Mouse (Mus musculus) MEL (cell line): ENCODE results near the gene Top3a. TPM values are rescaled to one million over a fixed set of nuclear protein-coding genes. Genes with fewer than 3 reads are reported as not detected.

Experiments used
- DNase-seq: peaks from one replicate; pipeline ENCODE4 v3.0.0; 2011; ENCODE audit warnings: low read depth, low spot score
- H3K27ac ChIP-seq: 2 replicates; pipeline ENCODE4 v1.5.1; 2012; ENCODE audit warnings: low read depth, mild to moderate bottlenecking, control low read depth, low read length, moderate library complexity; ENCODE audit not compliant: control insufficient read depth
- H3K27me3 ChIP-seq, 2 experiments: fragments of 150-350 bp in 1 of 2; sonication (generic) in 1 of 2; 2 replicates each; pipeline ENCODE4 v1.6.1; 2012; ENCODE audit warnings: low read length in 2 of 2, mild to moderate bottlenecking in 2 of 2, improper control_type of control experiment in 1 of 2, moderate library complexity in 1 of 2; ENCODE audit not compliant: insufficient read depth in 2 of 2, control insufficient read depth in 1 of 2
- H3K36me3 ChIP-seq, 2 experiments: 2 replicates each; pipeline ENCODE4 v1.6.1; 2012 to 2014; ENCODE audit warnings: low read length in 2 of 2, improper control_type of control experiment in 1 of 2, inconsistent platforms in 1 of 2, mild to moderate bottlenecking in 1 of 2; ENCODE audit not compliant: insufficient read depth in 2 of 2, control insufficient read depth in 1 of 2
- H3K4me1 ChIP-seq, 2 experiments: fragments of 150-350 bp in 1 of 2; sonication (generic) in 1 of 2; 2 replicates each; pipeline ENCODE4 v1.6.1; 2012; ENCODE audit warnings: low read length in 2 of 2, improper control_type of control experiment in 1 of 2, mild to moderate bottlenecking in 1 of 2; ENCODE audit not compliant: insufficient read depth in 2 of 2, control insufficient read depth in 1 of 2
- H3K4me3 ChIP-seq, 2 experiments: fragments of 150-350 bp in 1 of 2; sonication (generic) in 1 of 2; 2 replicates each; pipeline ENCODE4 v1.5.1; 2012; ENCODE audit warnings: low read depth in 2 of 2, low read length in 2 of 2, mild to moderate bottlenecking in 2 of 2, moderate library complexity in 2 of 2, control low read depth in 1 of 2, improper control_type of control experiment in 1 of 2; ENCODE audit not compliant: control insufficient read depth in 1 of 2, insufficient read depth in 1 of 2
- H3K79me2 ChIP-seq: 2 replicates; pipeline ENCODE4 v1.6.1; 2012; ENCODE audit warnings: mild to moderate bottlenecking, low read length, moderate library complexity; ENCODE audit not compliant: control insufficient read depth, poor library complexity, insufficient read depth
- H3K9ac ChIP-seq: 2 replicates; pipeline ENCODE4 v1.6.1; 2012; ENCODE audit warnings: low read depth, mild to moderate bottlenecking, control low read depth, low read length, moderate library complexity; ENCODE audit not compliant: control insufficient read depth, poor library complexity, severe bottlenecking
- H3K9me3 ChIP-seq: fragments of 150-350 bp; sonication (generic); replicated peaks from 2 replicates; pipeline ENCODE4 v1.6.1; 2012; ENCODE audit warnings: mild to moderate bottlenecking, low read length, improper control_type of control experiment, moderate library complexity; ENCODE audit not compliant: insufficient read depth
- CHD1 ChIP-seq: IDR thresholded peaks from 2 replicates; pipeline ENCODE4 v1.6.1; 2012; ENCODE audit warnings: low read depth, mild to moderate bottlenecking, inconsistent platforms, low read length, improper control_type of control experiment
- E2F4 ChIP-seq: IDR thresholded peaks from 2 replicates; pipeline ENCODE4 v1.6.1; 2011; ENCODE audit warnings: low read depth, low read length, improper control_type of control experiment, borderline replicate concordance
- ELF1 ChIP-seq: IDR thresholded peaks from 2 replicates; pipeline ENCODE4 v1.6.1; 2014; ENCODE audit warnings: low read depth, mild to moderate bottlenecking, inconsistent platforms, low read length, improper control_type of control experiment, moderate library complexity
- EP300 ChIP-seq, 2 experiments: IDR thresholded peaks; 2 replicates each; pipeline ENCODE4 v1.6.1; 2011; ENCODE audit warnings: improper control_type of control experiment in 2 of 2, low read length in 2 of 2, low read depth in 1 of 2, mild to moderate bottlenecking in 1 of 2
- ETS1 ChIP-seq: IDR thresholded peaks from 2 replicates; pipeline ENCODE4 v1.6.1; 2012; ENCODE audit warnings: low read depth, mild to moderate bottlenecking, inconsistent platforms, low read length, improper control_type of control experiment, moderate library complexity
- GABPA ChIP-seq: IDR thresholded peaks from 2 replicates; pipeline ENCODE4 v1.6.1; 2012; ENCODE audit warnings: low read depth, mild to moderate bottlenecking, inconsistent platforms, low read length, improper control_type of control experiment, moderate library complexity
- HCFC1 ChIP-seq: IDR thresholded peaks from 2 replicates; pipeline ENCODE4 v1.6.1; 2012; ENCODE audit warnings: low read depth, mild to moderate bottlenecking, inconsistent platforms, low read length, improper control_type of control experiment, moderate library complexity
- MAFK ChIP-seq: IDR thresholded peaks from 2 replicates; pipeline ENCODE4 v1.6.1; 2011; ENCODE audit warnings: low read depth, mild to moderate bottlenecking, low read length, improper control_type of control experiment, borderline replicate concordance
- MXI1 ChIP-seq: IDR thresholded peaks from 2 replicates; pipeline ENCODE4 v1.6.1; 2011; ENCODE audit warnings: mild to moderate bottlenecking, low read depth, low read length, improper control_type of control experiment
- MYC ChIP-seq: IDR thresholded peaks from 2 replicates; pipeline ENCODE4 v1.6.1; 2011; ENCODE audit warnings: low read depth, mild to moderate bottlenecking, low read length, improper control_type of control experiment, moderate library complexity
- NRF1 ChIP-seq: IDR thresholded peaks from 2 replicates; pipeline ENCODE4 v1.6.1; 2014; ENCODE audit warnings: low read depth, mild to moderate bottlenecking, inconsistent platforms, low read length, improper control_type of control experiment, moderate library complexity; ENCODE audit not compliant: poor library complexity, insufficient read depth, severe bottlenecking
- POLR2A ChIP-seq, 2 experiments: IDR thresholded peaks; 2 replicates each; pipeline ENCODE4 v1.6.1; 2011 to 2012; ENCODE audit warnings: low read length in 2 of 2, mild to moderate bottlenecking in 2 of 2, control low read depth in 1 of 2, improper control_type of control experiment in 1 of 2, low read depth in 1 of 2, moderate library complexity in 1 of 2; ENCODE audit not compliant: control insufficient read depth in 1 of 2, insufficient read depth in 1 of 2, poor library complexity in 1 of 2
- POLR2AphosphoS2 ChIP-seq: IDR thresholded peaks from 2 replicates; pipeline ENCODE4 v1.6.1; 2011; ENCODE audit warnings: low read length, improper control_type of control experiment
- POLR2AphosphoS5 ChIP-seq: IDR thresholded peaks from 2 replicates; pipeline ENCODE4 v1.6.1; 2012; ENCODE audit warnings: low read depth, borderline replicate concordance, mild to moderate bottlenecking, inconsistent platforms, low read length, moderate library complexity, mixed read lengths
- RAD21 ChIP-seq: IDR thresholded peaks from 2 replicates; pipeline ENCODE4 v1.6.1; 2011; ENCODE audit warnings: mild to moderate bottlenecking, low read depth, low read length, improper control_type of control experiment
- RCOR1 ChIP-seq: IDR thresholded peaks from 2 replicates; pipeline ENCODE4 v1.6.1; 2012; ENCODE audit warnings: low read depth, mild to moderate bottlenecking, inconsistent platforms, low read length, improper control_type of control experiment
- SIN3A ChIP-seq: IDR thresholded peaks from 2 replicates; pipeline ENCODE4 v1.6.1; 2012; ENCODE audit warnings: low read length, improper control_type of control experiment, inconsistent platforms
- TBP ChIP-seq: IDR thresholded peaks from 2 replicates; pipeline ENCODE4 v1.8.0; 2011; ENCODE audit warnings: low read depth, low read length, improper control_type of control experiment
- UBTF ChIP-seq: IDR thresholded peaks from 2 replicates; pipeline ENCODE4 v1.6.1; 2012; ENCODE audit warnings: low read depth, mild to moderate bottlenecking, inconsistent platforms, low read length, improper control_type of control experiment, moderate library complexity, borderline replicate concordance; ENCODE audit not compliant: insufficient read depth
- USF1 ChIP-seq: IDR thresholded peaks from 2 replicates; pipeline ENCODE4 v1.6.1; 2014; ENCODE audit warnings: low read depth, mild to moderate bottlenecking, inconsistent platforms, low read length, improper control_type of control experiment, moderate library complexity
- ZMIZ1 ChIP-seq: IDR thresholded peaks from 2 replicates; pipeline ENCODE4 v1.6.1; 2012; ENCODE audit warnings: low read depth, mild to moderate bottlenecking, inconsistent platforms, low read length, improper control_type of control experiment, moderate library complexity
- polyA plus RNA-seq, 2 experiments: library from polyadenylated mRNA; stranded (reverse) in 1 of 2; unstranded in 1 of 2; fragments of >175 nt in 1 of 2; fragments of >200 nt in 1 of 2; gene quantifications; 2 replicates each; pipeline versions ENCODE4 v1.2.1 to v1.2.4; 2012; ENCODE audit warnings: low replicate concordance in 2 of 2, low read depth in 1 of 2; ENCODE audit not compliant: insufficient read length in 2 of 2, insufficient read depth in 1 of 2, missing spikeins in 1 of 2
- total RNA-seq: library from RNA; depleted of rRNA; stranded (reverse); fragments of 300-350 nt; gene quantifications from 2 replicates; pipeline ENCODE4 v1.2.3, GENCODE M21; 2012

Top3a gene
- total and polyA plus RNA-seq, 3 experiments, result 17.7 to 18.4 TPM; not detected in 1

DNA sequence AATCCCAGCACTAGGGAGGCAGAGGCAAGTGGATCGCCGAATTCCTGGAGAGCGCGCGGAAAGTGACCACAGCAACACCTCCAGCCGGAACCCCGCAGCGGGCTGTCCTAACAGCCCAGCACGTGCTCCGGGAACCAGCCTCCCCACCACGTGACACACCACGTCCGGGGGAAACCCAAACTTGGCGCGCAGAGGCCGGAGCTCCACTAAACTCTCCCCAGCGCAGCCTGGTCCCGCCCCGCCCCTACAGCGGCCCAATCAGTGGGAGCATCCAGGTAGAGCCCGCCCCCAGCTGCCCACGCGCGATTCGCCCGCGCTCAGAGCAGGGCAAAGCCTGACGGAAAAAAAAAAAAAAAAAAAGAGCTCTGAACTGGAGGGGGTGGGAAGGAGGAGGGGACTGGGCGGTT lies 33.9 kb upstream of the Top3a start (continued):
- TF ChIP-seq NRF1, result peak; percentile 58
- peak; percentile 84; the same call in 1 of the 2 replicates for TF ChIP-seq E2F4

DNA sequence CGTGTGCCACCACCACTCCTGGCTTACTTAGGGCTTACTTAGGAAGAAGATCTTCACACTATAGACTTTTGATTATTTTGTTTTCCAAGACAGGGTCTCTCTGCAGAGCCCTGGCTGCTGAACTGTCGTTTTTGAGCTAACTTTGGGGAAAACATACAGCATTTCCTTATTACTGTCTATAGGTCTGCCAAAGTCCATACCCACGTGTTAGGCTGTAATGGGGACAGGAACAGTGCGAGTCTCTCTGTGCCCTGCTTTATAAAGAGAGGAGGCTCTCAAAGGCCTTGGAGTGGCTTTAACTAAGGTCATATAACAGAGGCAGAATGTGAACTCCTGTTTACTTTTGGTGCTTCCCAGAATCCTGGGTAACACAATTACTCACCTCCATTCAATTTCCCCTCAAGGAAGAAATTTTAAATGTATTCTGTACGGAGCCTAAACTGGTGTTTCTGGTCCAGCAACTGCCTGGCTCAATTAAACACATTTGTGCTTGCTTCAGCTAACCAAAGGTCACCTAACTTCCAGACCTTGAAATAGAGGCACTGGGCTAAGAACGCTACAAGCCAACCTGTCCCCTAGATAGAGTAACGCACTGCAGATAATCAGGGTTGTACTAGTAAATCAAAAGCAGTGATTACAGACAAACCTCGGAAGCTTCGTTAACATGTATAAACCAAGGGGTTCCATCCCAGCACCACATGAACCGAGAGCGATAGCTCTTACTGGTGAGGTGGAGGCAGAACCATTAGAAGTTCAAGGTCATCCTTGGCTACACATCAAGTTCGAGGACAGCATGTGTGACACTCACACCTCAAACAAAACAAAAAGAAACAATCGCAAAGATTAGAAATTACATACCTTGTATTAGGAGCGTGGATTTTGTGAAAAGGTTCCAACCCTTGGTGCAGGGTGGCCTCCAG lies 33.1 kb upstream of the Top3a start:
- H3K36me3 ChIP-seq, result peaks cover 0 to 29% of the 10 kb centered on the region in 2 experiments; a peak in 2 of 4 replicates
- H3K9ac ChIP-seq, result peak overlapping the region; percentile 71
- no peaks in the 10 kb centered on the region for H3K9me3 ChIP-seq
- peak overlapping the region; percentile 62 to 64 for H3K4me3 ChIP-seq
- peak overlapping the region; percentile 27 for H3K27ac ChIP-seq
- DNase-seq, result no peak
- peaks cover 0 to 34% of the 10 kb centered on the region in 2 experiments; a peak in 3 of 4 replicates for H3K4me1 ChIP-seq
- H3K27me3 ChIP-seq, result no peaks in the 10 kb centered on the region
- H3K79me2 ChIP-seq, result peaks cover 19% of the 10 kb centered on the region
- no peak for TF ChIP-seq SIN3A
- TF ChIP-seq RCOR1, result peak; percentile 89
- TF ChIP-seq NRF1, result no peak
- TF ChIP-seq EP300 (IDR thresholded peaks at IDR 0.05; ENCODE audit: low read depth in 1 of 2, low read length in 2 of 2), result peak in 1 of 2 experiments; percentile 10; a peak in 1 of 4 replicates
- no peak for TF ChIP-seq POLR2AphosphoS2

DNA sequence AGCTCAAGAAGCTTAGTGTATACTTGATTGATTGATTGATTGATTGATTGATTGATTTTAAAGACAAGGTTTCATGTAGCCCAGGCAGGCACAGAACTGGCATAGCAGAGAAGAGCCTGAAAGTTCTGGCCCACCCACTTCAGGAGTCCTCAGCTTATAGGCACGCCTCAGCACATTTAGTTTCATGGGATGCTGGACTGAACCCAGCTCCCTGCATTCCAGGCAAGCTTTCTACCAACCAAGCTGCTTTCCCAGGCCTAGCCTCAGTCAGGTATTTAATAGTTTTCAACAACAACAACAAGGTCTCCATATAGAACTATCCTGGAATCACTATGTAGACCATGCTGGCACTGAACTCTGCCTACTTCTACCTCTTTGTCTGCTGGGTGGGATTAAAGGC lies 32.4 kb upstream of the Top3a start:
- H3K4me1 ChIP-seq, result peaks cover 0 to 34% of the 10 kb centered on the region in 2 experiments; a peak in 3 of 4 replicates
- H3K79me2 ChIP-seq, result peaks cover 19% of the 10 kb centered on the region
- H3K4me3 ChIP-seq, result peak overlapping the region in 1 of 2 experiments; percentile 62; a peak in 1 of 4 replicates
- no peaks in the 10 kb centered on the region for H3K27me3 ChIP-seq
- TF ChIP-seq HCFC1 (no peak), RAD21 (no peak), CHD1 (no peak), POLR2A (IDR thresholded peaks at IDR 0.05; ENCODE audit: control insufficient read depth in 1 of 2, insufficient read depth in 1 of 2, low read depth in 1 of 2, low read length in 2 of 2, poor library complexity in 1 of 2) (no peak), MYC (no peak), ETS1 (no peak), GABPA (no peak), E2F4 (no peak), MAFK (no peak), USF1 (no peak), EP300 (IDR thresholded peaks at IDR 0.05; ENCODE audit: low read depth in 1 of 2, low read length in 2 of 2) (no peak), POLR2AphosphoS5 (no peak), MXI1 (no peak), ELF1 (no peak), ZMIZ1 (no peak), NRF1 (no peak), TBP (no peak), UBTF (no peak)
- TF ChIP-seq, all 39 proteins: peak for 0
- Histone ChIP-seq H3K9me3 (no peaks in the 10 kb centered on the region), H3K27ac (no peak overlapping the region), H3K36me3 (peaks cover 0 to 29% of the 10 kb centered on the region in 2 experiments; a peak in 2 of 4 replicates), H3K9ac (no peak overlapping the region; the same call in 1 of the 2 replicates)
- DNase-seq, result no peak
